Mouse (Mus musculus) mouse trophoblast stem cell (cell line): ENCODE measurements around the gene Jak1.

Source experiments
- in situ Hi-C, 2 experiments: fragments of 300-500 bp; cut with MseI, MboI; formaldehyde crosslinking; loops; 2 replicates in 1 of 2; 3 replicates in 1 of 2; pipeline ENCODE4 v1.15.1; 2025

The Jak1 gene

DNA sequence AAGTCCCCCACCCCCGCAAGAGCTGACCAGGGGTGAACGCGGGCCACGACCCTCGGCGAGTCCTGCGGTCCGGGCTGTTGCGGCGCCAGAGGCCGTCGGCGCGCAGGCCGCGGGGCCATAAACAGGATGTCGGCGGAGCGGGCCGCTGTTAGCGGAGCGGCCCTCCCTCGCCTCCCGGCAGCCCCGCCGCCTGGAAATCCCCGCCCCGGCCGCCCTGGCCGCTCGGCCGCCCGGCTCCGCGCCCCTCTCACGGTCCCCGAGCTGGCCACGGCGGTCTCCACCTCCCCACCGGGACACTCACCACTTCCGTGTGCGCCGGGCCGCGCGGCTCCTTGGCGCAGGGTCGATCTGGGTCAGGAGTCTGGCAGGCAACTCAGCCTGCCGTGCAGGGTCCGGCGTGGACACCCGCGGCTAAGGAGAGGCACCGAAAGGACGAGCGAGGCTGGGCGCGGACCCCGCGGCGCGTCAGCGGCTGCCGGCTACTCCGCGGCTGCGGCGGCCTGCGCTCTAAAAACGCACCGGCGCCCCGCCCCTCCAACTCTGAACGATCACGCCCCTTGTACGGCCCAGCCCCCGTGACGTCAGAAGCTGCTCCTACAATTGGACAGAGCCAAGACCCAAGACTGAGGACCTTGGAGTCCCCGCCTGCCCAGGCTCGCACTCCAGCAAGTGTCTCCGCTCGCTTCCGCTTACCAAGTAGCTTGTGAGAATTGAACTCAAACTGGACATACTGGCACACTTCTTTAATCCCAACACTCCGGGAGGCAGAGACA lies at the start of gene Jak1:
Jak1 (minus strand) TSS at position 542 of the 773 bp plus-strand sequence.
- in situ Hi-C loops = no loop called here

DNA sequence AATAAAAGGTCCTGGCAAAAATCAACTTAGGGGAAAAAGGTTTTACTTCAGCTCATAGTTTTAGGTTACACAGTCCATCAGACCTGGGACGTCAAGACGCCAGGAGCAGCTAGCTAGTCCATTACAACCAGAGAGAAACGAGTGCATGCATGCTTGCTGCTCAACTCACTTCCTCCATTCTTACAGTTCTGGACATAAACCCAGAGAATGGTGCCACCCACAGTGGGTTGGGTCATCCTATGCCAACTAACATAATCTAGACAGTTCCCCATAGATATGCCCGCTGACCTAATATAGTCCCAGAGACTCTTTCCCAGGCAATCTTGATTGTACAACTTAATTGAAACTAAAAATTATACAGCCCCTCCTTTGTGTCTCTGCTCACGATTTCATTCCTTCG lies 47.0 kb upstream of the Jak1 start:
- in situ Hi-C loops = no loop called here

DNA sequence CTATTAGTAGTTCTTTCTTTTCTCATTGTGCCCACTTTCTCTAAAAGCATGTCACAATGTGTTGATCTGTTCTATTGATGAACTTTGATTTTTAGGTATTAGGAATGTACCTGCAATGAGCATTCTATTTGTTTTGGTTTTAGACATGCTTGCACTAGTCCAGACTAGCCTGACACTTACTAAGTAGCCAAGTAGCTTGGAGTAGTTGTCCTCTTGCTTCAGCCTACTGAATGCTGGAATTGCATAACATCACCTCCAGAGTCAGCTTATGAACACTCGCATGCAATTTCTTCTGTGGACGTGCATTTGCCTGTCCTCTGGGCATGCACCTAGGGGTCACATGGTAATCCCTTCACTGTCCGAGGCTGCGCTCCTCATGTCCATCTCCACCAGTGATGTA lies 43.1 kb upstream of the Jak1 start:
- in situ Hi-C loops = no loop called here

DNA sequence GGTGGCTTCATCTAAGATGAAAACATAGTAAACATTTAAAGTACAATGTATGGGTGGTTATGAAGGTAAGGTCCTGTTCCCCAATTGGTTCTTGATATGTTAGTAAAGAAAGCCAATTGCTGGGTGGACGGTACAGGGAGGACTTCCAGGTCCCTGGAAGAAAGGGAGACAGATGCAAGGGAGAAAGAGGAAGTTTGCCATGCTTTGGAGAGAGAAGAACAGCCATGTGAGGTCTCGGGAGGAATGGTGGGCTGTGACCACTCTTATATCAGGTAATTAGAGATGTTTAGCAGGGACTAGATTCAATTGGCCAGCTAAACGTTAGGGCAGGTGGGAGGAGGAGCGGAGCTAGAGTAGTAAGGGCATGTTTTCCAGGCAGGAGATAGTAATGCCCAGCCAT lies 42.2 kb upstream of the Jak1 start:
- in situ Hi-C loops = no loop called here

DNA sequence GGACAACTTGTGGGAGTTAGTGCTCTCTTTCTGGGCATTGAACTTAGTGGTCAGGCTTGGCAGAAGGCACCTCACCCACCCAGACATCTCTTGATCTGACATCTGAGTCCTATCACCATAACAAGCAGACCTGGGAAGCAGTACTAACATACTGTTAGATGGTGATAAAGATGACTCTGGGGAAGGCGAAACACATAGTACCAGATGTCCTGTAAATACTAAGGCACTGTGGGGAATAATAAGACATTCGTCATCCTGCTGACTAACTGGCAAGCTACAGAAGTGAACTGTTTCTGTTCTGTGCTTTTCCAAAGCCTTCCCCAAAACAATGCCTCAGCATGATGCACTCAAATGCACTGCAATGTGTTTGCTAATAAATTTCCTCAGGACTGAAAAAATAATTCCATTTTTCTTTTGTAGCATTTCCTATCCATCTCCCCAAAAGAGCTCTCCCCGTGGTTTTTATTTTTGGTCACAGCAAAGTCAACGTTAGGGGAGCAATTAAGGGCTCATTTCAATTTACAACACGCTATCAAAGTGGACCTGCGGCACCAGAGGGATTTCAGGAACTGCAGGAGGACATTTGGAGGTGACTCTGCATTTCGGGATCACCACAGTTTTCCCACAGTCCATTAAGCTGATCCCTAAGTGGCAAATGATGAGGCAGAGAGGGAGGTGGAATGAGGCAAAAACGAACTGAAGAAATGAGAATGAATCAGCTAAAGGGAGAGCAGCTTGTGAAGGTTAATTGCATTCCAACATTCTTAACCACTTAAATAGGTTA lies 41.2 kb upstream of the Jak1 start:
- in situ Hi-C loops = no loop called here

DNA sequence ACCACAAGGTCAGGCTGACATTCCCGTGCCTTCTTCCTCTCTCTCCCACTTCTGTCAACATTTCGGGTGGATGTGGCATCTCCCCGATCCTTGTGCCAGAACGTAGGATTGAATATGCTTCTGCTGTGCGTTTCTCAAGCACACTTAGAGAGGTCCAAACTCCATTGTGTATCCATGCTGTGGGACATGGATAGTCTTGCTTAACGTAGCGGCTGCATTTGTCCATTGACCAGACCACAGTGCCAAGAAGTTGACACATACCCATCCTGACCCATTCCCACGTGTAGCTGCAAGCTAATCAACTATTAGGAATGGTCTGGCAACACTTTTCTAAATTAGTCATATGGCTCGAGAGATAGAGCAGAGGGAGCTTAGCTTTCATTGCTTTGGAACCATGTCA lies 40.0 kb upstream of the Jak1 start:
- in situ Hi-C loops = no loop called here

DNA sequence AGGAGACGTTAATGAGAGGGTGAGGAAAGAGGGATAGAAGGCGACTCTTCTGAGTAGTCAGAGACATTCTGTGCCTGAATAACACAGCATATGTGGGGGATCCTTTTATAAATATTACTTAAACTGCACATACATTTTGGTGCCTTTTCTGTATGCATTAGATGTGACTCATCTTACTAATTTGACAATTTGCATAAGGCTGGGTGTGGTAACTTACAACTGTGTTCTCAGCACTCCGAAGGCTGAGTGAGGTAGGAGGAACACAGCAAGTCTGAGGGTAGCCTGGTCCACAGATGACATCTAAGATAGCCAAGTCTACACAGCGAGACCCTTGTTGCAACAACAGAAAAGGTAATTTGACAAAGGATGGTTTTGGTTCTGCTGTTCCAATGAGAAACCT lies 39.0 kb upstream of the Jak1 start:
- in situ Hi-C loops = no loop called here

DNA sequence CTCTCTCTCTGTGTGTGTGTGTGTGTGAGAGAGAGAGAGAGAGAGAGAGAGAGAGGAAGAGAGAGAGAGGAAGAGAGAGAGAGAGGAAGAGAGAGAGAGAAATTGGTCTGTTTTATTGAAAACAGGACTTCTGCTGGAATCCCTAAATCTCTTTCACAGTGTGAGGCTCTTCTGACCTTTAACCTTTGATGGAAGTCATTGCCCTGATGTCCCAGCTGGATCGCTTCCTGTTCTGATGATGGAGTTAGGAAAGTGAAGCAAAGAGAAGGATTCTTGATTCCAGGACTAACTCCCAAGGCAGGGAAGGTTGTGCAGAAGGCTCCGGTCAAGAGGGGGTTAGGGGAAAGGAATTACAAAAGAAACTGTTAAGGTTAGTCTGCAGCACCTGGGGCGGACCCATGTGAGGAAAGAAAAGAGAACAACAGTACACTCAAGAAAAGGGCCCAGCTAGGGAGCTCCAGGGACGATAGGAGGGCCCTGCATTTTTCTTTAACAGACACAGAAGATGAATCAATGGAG lies 35.4 kb upstream of the Jak1 start:
- in situ Hi-C loops = no loop called here

DNA sequence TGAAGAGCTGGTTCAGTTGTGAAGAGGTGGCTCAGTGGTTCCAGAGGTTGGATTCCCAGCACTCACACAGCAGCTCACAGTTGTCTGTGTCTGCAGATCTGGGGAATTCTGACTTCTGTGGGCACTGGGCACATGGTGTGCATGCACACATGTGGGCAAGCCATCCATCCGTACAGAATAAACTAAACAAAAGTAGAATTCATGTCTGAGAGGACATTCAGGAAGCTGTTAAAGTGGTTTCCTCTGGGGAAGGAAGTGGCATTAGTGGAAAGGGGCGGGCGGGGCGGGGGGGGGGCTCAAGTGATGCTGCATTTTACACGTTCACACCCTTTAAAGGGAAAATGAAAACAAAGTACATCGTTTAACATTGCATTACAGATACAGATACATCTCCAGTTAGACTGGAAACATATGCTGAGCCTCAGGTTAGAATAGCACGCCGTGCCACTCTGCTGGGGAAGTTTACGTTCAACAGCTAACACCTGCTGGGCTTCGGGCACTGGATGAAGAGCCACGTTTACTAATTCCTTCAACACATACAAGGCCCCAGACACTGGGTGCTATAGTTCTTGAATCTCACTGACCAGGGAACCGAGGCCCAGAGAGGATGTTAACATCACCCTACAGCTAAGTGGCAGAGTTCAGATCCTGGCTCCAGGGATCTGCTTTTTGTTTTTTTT lies 33.4 kb upstream of the Jak1 start:
- in situ Hi-C loops = no loop called here

DNA sequence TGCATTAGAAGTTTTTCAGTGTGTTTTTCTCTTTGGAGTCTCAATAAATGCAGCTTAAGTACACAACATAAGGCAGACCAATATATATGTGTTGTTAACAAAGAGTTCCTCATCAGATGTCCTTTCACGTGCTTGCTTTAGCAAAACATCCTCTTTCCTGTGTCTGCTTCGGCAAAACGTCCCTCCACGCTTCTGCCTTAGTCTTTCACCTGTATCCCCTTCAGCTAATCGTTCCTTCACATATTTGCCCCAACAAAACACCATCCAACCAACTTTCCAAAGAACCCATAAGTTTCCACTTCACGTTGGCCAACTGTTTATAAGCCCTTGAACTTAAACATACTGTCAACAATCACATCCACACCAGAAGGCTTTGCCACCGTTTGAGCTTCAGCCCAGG lies 31.8 kb upstream of the Jak1 start:
- in situ Hi-C loops = no loop called here

DNA sequence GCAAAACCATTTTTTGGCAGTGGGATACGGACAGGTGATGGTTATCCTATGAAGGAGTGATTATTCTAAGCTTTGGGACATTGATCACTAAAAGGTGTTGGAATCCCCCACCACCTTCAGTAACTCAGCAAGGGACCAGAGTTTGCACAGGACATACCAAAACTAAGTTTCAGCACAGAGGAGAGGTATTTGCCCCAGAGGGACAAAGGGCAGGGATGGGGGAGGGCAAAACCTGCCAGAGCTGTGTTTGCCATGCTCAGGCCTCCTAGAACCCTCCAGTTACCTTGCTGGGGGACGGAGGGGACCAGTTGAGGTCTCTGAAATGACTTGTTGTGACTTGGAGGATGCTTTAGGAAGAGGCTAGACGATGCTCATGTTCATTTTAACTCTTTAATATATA lies 30.7 kb upstream of the Jak1 start:
- in situ Hi-C loops = no loop called here

DNA sequence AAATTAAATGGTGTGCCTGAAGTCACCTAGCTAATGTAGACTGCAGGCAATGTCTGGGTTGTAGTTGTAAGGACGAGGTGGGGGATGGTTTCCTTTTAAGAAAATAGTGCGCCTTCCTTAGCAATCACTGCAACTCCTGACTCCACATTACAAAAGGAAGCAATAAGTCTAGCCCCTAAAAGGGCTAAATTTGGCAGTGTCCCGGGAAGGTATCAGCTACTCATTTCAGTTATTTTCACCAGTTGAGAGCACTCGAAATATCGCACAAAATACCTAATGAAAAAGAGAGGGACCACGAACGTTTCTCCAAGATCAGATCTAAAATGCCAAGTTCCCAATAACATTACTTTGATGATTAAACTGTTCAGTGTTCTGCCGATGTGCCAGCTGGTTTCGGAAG lies 28.6 kb upstream of the Jak1 start:
- in situ Hi-C loops = no loop called here

DNA sequence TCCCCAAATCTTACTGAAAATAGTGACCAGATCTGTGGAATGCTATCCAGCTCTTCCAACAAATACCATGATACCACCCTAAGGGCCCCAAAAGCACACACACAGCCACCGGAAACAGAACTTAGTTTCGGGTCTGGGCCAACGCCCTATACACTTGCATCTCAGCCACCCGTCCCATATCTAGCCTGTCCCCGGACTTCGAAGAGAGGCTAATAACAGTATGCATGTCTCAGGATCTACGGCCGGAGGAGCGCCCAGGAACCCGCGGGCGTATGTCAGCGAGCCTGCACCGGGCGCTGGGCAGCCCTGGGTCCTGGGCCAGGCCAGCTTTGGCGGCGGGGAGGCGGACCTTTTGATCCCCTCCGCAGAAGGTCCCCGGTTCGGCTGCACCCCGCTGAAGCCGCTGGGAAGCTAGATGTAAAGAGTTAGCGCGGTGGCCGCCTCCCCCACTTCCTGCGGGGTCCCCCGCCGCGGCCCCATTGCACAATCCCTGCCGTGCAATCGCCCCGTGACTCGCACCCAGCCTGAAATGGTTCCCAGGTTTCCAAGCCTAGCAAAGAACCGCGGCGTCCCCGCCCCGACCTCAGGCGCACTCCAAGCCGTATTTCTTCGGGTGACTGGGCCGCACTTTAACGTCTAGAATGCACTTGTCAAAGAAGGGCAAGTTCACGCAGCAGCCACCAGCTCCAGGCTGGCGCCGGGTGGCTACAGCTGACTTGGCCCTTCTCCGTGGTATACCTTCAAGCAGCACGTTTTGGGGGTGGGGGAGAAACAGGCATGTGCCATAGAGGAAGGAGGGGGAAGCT lies 27.9 kb upstream of the Jak1 start:
- in situ Hi-C loops = no loop called here

DNA sequence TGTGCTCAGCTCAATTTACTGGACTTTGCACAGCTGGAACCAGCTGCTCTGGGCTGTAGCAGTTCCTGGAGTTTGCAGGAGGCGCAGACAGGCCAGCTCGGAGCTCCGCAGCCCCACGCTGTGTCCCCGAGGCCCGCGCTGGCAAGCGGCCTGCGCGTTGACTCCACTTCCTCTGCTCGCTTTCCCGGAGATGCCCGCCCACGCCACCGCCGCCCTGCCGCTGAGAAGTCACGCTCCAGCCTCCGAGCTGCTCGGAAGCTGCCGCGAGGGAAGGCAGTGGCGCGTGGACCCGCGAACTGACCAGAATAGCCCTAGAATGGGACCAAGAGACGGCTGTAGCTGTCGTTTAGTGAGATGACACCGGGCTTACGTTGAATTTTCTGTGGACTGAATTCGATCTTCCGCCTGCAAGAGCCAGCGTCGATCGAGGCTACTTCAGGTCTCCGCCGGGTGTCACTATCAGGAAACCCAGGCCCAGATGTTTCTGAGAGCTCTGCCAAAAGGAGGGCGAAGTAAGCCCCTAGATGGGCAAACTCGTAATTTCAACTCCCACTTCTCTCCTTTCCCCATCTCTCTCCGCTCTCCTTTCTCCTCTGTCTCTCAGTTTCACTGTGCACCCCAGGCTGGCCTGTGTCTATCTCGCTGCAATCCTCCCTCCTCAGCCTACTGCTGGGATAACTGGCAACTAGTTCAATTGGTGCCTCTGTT lies 27.1 kb upstream of the Jak1 start:
- in situ Hi-C loops = no loop called here

DNA sequence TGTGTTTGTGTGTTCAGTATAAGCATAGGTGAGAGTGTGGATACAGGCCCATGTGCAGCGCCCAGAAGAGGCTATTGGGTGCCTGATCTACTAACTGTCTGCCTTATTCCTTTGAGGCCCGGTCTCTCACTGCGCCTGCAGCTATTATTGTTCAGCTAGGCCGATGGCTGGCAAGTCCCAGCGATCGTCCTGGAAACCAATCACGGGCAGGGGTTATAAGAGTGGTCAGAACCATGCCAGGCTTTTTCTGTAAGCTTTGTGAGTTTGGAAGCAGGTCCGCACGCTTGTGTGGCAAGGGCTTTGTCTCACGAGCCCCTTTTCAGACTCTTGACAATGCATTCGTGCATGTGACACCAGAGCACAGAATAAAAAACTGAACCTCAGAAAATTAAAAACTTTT lies 23.2 kb upstream of the Jak1 start:
- in situ Hi-C loops = no loop called here

DNA sequence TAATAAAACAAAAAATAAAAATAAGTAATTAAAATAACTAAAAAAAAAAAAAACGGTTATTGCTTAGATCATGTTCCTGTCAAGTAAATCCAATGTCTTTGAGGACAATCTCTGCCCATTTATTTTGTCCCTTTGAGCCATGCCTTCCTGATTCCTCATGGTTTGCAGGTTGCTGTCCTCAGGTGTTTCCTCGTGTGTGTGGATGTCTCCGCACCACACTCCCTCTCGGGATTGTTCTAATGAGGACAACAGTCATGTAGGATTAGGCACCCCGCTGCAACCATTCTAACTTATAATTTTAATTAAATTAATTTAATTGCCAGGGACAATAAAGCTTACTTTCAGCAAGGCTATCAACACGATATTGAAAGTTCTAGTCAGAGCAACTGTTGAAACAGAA lies 21.5 kb upstream of the Jak1 start:
- in situ Hi-C loops = no loop called here

DNA sequence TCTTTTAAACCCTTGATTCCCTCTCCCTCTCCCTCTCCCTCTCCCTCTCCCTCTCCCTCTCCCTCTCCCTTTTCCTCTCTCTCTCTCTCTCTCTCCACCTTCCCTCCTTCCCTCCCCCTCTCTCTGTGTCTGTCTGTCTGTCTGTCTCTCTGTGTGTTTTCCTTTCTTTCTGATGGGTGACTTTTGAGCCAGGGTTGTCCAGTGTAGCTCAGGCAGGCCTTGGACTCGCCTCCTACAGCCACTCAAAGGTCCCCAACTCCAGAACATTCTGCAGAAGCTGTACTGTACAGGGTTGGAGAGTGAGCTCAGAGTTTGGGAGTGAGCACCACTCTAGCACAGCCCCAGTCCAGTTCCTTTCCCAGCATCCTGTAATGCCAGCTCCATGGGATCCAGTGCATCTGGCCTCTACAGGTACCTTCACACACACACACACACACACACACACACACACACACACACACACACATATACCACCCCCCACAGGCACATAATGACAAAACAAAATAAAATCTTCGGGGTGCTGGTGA lies 20.9 kb upstream of the Jak1 start:
- in situ Hi-C loops = no loop called here

DNA sequence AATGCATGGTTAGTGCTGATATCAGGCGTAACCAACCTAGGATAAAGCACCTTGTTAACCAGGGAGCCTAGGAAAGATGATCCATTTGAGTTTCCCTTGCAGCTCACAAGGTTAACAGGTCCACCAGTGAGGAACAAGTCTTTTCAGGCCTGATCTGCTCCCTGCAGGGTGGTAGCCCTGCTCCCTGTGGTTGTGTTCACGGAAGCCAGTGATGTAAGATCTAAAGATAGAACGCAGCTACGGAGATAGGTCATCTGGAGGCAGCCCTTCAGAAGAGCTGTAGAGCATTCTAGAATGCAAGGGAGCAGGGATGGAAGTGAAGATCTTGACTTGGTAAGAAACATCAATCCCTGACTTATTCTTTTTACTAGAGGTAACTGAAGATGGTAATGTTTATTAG lies 18.9 kb upstream of the Jak1 start:
- in situ Hi-C loops = no loop called here

DNA sequence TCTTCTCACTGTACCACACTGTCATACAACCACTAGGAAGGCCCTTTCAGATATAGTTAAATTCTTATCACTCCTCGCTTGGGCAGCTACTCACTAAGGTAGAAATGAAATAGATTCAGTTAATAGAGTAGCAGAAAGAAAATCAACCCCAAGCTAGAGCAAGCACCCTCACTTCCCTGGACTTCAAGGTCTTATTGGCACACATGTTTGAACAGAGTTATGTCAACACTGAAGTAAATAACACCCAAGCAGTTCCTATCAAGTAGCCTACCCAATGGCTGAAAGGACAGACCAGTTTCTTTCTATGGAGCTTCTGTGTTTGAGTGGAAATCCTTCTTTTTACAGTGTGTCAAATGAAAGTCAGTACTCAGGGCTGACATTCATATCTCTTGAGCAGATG lies 17.2 kb upstream of the Jak1 start:
- in situ Hi-C loops = no loop called here

DNA sequence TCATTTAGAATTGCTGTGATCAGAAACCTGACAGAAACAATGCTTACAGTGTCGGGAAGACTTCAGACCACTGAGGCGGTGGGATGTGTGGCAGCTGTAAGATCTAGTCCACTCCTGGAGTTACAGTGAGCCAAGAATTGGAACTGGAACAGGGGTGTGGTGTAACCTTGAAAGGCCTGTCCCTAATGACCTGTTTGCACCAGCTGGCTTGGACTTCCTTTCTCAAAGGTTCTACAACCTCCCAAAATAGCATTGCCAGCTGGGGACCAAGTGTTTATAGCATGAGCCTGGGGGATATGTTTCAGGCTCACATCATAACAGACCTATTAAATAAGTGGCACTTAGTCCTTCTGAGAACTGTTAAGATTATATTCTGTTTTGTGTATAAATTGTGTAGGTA lies 15.0 kb upstream of the Jak1 start:
- in situ Hi-C loops = no loop called here
